ENCODE assay signal across 17 mouse cellular contexts in the genomic region with DNA sequence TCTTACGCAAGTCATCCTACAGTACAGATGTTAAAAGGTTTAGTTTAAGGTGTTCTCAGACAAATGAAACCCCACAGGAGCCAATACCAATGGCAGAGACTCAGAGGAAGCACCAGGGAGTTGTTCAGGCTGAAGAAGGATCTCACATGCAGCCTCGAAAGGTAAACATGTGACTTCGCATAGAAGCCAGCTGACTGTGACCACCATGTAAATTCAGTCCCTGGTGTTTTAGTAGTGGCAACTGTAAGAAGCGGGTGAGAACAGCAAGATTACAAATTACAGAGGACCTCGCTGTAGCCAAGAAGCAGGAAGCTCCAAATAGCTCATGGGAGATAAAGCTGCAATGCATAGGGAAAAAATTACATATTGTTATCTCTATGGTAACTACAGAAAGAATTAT.
"Had no signal": no experiment of that assay in that cellular context is flagged by ENCODE, and none has a peak within 500 bp of the region (broad histone marks: within the 10 kb centered on the region; RNA-seq: fewer than 3 reads in every experiment).

No protein-coding gene starts in this region.

- H3K4me3 ChIP-seq: limb, embryonic 12.5 days; liver, embryonic 13.5 days; lung, embryonic 15.5 days; megakaryocyte, embryonic 14.5 days; midbrain, embryonic 12.5 days; myocyte; neural tube, embryonic 15.5 days had no signal

- H3K27ac ChIP-seq: limb, embryonic 12.5 days; liver, embryonic 13.5 days; lung, embryonic 15.5 days; macrophage; midbrain, embryonic 12.5 days; neural tube, embryonic 15.5 days; stomach, postnatal 0 days had no signal

- H3K36me3 ChIP-seq: limb, embryonic 12.5 days; liver, embryonic 13.5 days; lung, embryonic 15.5 days; midbrain, embryonic 12.5 days; neural tube, embryonic 15.5 days had no signal

- ATAC-seq: liver, postnatal 0 days had no signal

- H3K9me3 ChIP-seq: lung, embryonic 15.5 days; midbrain, embryonic 12.5 days; neural tube, embryonic 15.5 days had no signal

- H3K9ac ChIP-seq: limb, embryonic 12.5 days; liver, embryonic 13.5 days; liver, postnatal 0 days; lung, embryonic 15.5 days; midbrain, embryonic 12.5 days; neural tube, embryonic 15.5 days had no signal

- DNase-seq: kidney, adult 18-20 months; kidney, postnatal 10 days; kidney, postnatal 4 days; liver; liver, embryonic 13.5 days; liver, postnatal 0 days; lung, postnatal 14 days; right cerebral cortex, postnatal 14 days; thymus, postnatal 4 days had no signal

- H3K27me3 ChIP-seq: limb, embryonic 12.5 days; liver, embryonic 13.5 days; lung, embryonic 15.5 days; midbrain, embryonic 12.5 days; neural tube, embryonic 15.5 days had no signal

- H3K4me2 ChIP-seq: limb, embryonic 12.5 days; liver, embryonic 13.5 days; lung, embryonic 15.5 days; midbrain, embryonic 12.5 days; neural tube, embryonic 15.5 days had no signal

- H3K4me1 ChIP-seq: liver, embryonic 13.5 days; lung, embryonic 15.5 days; megakaryocyte, embryonic 14.5 days had no signal
